Mouse (Mus musculus) right cerebral cortex, adult 2 months (tissue): ENCODE measurements around the gene Cpne2.
A peak's percentile ranks its signal among the peaks of the same experiment; 100 is the strongest.

ENCODE experiments used
- DNase-seq, 2 experiments: peaks; one replicate each; pipeline ENCODE4 v3.0.0; 2021 to 2022; ENCODE audit warnings: low spot score in 2 of 2

The Cpne2 gene

GRCm38 (mm10) chr8:94535631-94536030 lies 2.8 kb downstream of the Cpne2 start:
- no peak for DNase-seq

GRCm38 (mm10) chr8:94537456-94537855 lies 4.7 kb downstream of the Cpne2 start:
- DNase-seq, result no peak

DNA sequence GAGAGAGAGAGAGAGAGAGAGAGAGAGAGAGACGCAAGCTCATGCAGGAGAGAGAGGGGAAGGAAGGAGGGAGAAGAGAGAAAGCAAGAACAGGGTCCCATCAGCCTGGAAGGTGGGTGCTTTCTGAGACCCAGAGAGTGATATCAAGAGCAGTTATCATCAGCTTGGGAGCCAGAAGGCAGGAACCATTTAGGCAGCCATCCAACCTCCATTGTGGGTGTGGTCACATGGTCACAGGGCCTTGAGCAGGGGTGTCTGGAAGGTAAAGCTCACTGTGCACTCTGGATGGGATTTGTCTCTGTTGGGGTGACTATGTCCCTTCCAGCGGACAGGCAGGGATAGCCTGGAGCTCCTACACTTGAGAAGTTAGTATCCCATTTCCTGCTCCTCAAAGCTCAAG lies 7.2 kb downstream of the Cpne2 start:
- no peak for DNase-seq

GRCm38 (mm10) chr8:94540889-94541795 lies 8.4 kb downstream of the Cpne2 start:
- DNase-seq, result no peak

- no peak for DNase-seq
These were observed 11.2 kb downstream of the Cpne2 start for GRCm38 (mm10) chr8:94543981-94544380.

- DNase-seq, result no peak
These were observed 16.3 kb downstream of the Cpne2 start for GRCm38 (mm10) chr8:94549041-94549440.

GRCm38 (mm10) chr8:94549482-94549881 lies 16.7 kb downstream of the Cpne2 start:
- DNase-seq, result no peak

- no peak for DNase-seq
These were observed 17.2 kb downstream of the Cpne2 start for GRCm38 (mm10) chr8:94549998-94550397.

- peak; percentile 65 to 68 for DNase-seq
These were observed 19.0 kb downstream of the Cpne2 start for GRCm38 (mm10) chr8:94551471-94552422.

GRCm38 (mm10) chr8:94552696-94553095 lies 19.9 kb downstream of the Cpne2 start:
- no peak for DNase-seq

DNA sequence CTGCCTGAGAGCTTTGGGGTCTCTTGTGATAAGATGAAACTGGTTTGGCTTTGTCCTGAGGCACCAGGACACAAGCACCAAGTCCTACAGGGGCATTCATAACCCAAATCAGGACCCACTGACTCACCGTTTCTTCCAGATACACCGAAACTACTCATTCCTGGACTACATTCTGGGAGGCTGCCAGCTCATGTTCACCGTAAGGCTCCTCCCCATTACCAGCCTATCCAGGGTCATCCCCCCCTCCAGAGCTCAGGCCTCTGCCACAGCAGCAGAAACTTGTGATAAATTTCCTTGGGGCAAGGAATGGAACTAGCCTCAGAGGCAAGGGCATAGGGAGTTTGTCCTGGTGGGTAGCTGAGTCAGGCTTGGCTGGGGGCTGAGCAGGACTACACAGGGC lies 24.5 kb downstream of the Cpne2 start:
- DNase-seq, result no peak

DNA sequence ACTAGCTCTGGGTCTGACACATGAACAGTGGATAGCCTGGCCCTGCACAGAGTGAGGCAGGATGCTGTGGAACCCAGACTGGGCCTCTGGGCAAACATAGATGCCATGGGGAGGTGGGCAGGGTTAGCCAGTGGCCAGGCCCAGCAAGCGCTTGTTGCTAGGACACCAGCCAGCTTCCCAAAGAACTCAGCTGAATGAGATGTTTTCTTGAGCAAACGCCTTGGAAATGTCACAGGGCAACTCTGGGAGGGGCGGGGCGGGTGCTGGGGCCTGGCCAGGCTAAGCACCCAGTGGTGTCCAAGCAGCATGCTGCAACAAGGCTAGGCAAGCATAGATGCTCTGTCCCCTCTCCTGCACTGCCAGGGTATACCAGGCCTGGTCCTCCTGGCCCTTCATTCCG lies 28.5 kb downstream of the Cpne2 start:
- peak in 1 of 2 experiments; percentile 33 for DNase-seq

DNA sequence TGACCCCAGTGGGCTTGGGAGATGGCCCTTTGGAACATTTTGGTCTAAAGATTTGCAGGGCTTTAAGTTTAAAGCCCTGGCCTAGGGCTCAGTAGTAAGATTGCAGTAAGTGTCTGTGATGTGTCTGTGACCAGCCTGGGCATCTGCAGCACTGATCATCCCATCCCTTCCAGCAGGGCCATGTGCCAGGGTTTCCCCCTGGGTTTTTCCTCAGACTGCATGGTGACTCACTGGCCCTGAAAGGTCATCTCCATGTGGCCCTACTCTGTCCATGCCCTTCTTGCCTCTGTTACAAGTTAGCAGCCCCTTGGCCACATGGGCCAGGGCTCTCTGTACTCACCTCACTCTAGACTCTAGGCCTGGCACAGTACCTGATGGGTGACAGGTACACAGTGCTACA lies 31.6 kb downstream of the Cpne2 start:
- DNase-seq, result no peak

DNA sequence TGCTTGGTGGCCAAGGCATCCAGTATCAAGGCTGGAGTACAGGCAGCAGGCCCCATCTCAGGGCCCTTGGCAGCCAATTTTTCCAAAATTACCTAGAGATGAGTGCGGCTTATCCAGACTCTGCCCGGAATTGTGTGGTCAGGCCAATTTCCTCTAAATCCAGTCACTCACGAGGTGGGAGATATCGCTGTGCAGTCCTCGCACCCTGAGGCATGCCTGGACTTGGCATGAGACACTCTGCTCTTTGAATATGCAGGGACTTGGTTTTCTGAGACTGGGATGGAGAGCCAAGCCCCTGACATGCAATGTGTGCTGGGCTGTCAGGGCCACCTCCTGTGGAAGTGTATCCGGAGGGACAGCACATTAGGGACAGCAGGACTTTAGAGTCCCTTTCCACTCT lies 33.2 kb downstream of the Cpne2 start:
- DNase-seq, result no peak

GRCm38 (mm10) chr8:94566446-94567158 lies 33.8 kb downstream of the Cpne2 start:
- no peak for DNase-seq

DNA sequence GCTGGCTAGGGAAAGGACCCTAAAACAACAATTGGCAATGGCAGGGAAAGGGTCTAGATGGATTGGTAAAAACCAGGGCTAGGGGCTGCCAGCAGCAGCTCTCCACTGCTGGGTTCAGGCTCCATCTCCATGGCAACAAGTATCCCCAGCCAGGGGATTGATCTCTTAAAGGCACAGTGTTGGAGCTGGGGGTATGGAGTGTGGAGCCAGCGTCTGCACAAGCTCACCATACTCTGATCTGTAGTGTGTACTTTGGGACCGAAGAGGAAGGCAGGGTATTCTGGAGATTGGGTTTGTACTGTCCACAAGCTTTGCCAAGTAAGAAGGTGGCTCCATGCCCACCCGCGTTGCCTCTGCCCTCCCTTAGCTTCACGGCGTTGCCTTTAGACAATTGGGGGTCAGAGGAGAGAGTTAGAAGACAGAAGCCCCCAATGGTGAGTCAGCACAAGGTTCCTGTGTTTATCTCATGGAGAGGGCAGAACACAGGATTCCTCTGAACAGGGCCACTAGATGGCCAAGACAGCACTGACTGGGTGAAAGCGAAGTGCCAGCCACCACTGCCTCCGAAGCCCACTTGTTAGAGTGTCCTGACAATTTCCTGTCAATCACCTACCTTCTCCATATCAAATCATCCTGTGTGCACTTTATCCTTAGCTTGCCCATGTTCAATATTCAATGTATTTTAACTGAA lies 34.5 kb downstream of the Cpne2 start:
- DNase-seq, result no peak

DNA sequence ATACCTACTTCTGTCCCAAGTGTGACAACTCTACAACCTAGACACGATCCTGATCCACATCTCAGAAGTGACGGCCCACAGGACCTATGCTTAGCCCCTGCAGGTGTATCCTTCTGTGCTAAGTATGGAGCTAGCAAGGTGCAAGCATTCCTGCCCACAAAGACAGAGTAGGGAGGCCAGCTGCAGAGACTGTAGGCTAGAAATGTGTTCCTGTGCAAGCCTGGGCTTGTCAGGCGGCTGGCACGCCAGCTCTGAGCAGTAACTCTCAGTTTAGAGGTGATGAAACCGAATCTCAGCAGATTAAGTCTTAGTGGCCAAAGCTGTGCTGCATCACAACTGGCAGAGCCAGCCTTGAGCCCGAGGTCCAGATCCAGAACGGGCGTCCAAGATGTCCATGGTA lies 35.3 kb downstream of the Cpne2 start:
- DNase-seq, result no peak

DNA sequence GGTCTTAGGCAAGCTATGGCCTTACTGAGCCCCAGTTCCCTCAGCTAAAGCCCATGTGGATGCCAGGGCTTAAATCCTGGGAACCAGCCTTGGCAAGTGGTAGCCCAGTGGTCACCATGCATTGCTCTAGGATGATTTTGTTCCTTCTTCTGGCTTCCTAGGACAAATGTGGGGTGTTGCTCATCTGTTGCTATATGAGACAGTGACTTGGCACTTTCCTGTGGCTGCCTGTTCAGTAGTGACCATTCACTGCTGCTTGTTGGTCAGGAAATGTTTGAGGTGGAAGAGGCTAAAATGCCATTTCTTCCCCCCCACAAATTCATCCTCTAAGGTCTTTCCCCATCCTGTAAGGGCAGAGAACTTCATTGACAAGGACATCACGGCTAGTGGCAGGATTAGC lies 36.6 kb downstream of the Cpne2 start:
- no peak for DNase-seq

DNA sequence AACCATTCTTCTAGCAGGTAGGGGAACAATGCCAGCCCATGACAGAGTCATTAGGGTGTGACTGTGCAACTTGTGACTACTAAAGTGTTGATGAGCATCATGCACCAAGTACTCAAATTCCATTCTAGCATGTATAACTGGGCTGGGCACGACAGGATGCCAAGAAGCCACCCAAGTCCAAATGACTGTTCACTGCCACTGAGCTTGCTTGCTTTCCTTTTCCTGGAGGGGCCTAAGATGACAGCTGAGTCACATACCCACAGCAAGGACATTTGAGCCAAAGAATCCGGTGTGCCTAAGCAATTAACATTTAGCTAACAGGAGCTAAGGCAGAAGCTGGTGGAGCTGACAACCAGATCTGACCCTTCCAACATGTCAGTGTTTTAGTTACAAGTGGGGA lies 39.1 kb downstream of the Cpne2 start:
- DNase-seq, result no peak

- peak; percentile 78 to 80 for DNase-seq
These were observed 41.5 kb downstream of the Cpne2 start for GRCm38 (mm10) chr8:94574159-94574907.

DNA sequence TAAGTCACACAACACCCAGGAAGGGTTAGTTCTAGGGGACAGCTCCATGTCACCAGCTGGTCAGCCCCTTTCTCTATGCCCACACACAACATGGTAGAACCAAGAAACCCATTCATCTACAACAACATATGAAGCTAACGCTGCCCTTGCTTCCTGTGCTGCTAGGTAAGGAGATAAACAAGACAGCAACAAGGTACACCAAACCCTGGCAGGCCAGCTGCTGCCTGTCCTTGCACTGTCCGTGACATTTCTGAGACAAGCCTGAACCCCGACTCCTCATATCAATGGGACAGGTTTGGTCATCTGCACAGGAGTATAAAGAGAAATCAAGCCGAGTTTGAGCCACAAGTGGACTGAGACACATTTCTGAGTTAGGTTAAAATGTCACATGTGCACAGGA lies 42.4 kb downstream of the Cpne2 start:
- no peak for DNase-seq
